Mouse (Mus musculus) bone marrow macrophage, adult 2 months (primary cell): Measurements from ENCODE around the gene Sdr42e1.

Experiments
- CTCF ChIP-seq: IDR thresholded peaks from 2 replicates; pipeline ENCODE4 v1.5.1; 2012; ENCODE audit warnings: low read depth, mild to moderate bottlenecking, low read length, moderate library complexity
- POLR2A ChIP-seq: IDR thresholded peaks from 2 replicates; pipeline ENCODE4 v1.6.1; 2012; ENCODE audit warnings: mild to moderate bottlenecking, low read depth, low read length, borderline replicate concordance

DNA sequence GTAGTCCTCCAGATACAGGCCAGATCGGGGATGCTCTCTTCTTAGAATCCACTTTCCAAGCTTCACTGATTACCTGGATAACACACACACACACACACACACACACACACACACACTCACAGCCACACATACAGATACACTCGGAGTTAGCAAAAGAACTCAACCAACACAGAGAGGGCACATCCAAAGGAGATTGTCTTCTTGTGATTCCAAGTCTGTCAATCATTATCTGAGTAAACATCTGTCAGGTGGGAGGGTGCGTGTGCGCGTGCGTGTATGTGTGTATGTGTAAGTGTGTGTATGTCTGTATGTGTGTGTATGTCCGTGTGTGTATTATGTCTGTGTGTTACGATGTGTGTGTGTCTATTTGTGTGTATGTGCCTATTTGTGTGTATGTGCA, 27.8 kb upstream of the Sdr42e1 start:
- TF ChIP-seq CTCF (no peak), POLR2A (no peak)
